Mouse (Mus musculus) granulocyte monocyte progenitor cell, adult 5-6 weeks (primary cell): ENCODE data around the gene Pole. TPM values are rescaled to one million over a fixed set of nuclear protein-coding genes. Genes with fewer than 3 reads are reported as not detected.
A peak's percentile ranks its signal among the peaks of the same experiment; 100 is the strongest.

ENCODE experiments used
- ATAC-seq: replicated peaks from 2 replicates; pipeline ENCODE4 v1.8.0; 2016; ENCODE audit warnings: mild to moderate bottlenecking, moderate TSS enrichment, inconsistent platforms; ENCODE audit not compliant: poor library complexity, severe bottlenecking
- total RNA-seq, 2 experiments: library from RNA; stranded (forward) in 1 of 2; stranded (reverse) in 1 of 2; fragments of 200-712, 200-1000 nt in 1 of 2; fragments of >200 nt in 1 of 2; fragmentation: Nextera tagmentation in 1 of 2; gene quantifications; 2 replicates each; pipeline ENCODE4 v1.2.3; 2014 to 2017

Gene Pole
- total RNA-seq (2014; fragmentation: Nextera tagmentation): 92.1 and 96.7 TPM in 2 replicates
- total RNA-seq (2017): 46.4 and 48.5 TPM in 2 replicates

GRCm38 (mm10) chr5:110285770-110286445 lies at the start of gene Pole, which contains the start of gene Pxmp2:
Gene Pole (plus strand): TSS chr5:110286306.
Gene Pxmp2 (minus strand): TSS chr5:110286186.
- ATAC-seq: peak; percentile 92

- ATAC-seq: no peak
Observed at GRCm38 (mm10) chr5:110244091-110244490, 42.0 kb upstream of the Pole start.

DNA sequence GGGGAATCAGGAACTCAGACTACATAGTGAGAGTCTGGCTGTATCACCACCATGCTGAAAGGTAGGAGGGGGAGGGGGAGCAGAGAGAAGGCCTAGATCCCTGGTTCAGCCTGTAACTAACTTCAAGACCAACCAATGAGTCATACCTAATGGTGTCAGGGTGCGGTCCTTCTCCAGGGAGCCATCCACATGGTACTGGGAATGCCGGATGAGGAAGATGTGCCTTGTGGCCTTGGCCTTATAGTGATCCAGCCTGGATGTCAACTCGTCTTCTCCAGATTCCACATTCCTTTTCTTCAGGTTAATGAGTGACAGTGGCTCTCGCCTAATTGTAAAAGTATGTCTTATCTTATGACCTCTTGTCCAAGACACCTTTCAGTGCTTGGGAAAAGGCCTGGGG lies 19.2 kb upstream of the Pole start:
- no peak for ATAC-seq

DNA sequence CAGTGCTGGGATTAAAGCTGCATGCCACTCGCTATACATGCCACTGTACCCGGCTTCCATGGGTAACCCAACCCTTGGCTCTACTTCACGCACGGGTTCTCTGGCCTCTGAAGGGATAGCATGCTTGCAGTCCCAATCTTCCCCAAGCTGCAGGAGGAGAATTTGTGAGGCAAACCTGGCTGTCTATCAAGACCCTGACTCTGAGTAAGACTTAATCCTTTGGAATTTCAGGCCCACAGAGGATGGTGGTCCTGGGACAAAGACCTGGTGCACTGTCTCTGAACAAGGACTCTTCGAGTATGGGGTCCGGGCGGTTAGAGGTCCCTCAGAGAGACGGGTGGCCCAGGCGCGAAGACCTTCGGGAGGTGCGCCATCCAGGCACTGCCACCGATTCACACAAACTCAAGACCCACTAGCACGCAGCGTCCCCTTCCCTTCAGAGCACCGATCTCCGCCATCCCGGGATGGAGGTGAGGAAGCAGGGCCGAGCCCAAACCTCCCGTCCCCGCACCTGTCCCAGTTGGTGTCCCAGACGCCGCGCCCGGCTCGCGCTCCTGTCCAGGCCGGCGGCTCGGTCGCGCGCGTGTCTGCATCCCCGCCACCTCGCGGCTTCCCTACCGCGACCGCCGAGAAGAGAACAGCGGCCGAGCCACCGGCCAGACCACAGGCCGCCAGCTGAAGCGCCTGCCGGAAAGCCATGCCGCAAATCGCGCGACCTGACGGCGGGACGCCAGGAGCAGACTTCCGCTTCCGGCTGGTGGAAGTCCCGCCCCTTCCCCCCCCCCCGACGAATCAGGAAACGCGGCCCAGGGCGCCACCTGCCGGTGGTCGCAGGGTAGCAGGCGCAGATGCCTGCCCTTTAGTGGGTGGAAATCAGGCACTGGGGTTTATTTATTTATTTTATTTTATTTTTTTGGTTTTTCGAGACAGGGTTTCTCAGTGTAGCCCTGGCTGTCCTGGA lies 16.7 kb upstream of the Pole start, which contains the start of gene Pgam5:
Gene Pgam5, minus strand, starts transcription at position 773 of the 961 bp plus-strand sequence.
- peak; percentile 92 for ATAC-seq

DNA sequence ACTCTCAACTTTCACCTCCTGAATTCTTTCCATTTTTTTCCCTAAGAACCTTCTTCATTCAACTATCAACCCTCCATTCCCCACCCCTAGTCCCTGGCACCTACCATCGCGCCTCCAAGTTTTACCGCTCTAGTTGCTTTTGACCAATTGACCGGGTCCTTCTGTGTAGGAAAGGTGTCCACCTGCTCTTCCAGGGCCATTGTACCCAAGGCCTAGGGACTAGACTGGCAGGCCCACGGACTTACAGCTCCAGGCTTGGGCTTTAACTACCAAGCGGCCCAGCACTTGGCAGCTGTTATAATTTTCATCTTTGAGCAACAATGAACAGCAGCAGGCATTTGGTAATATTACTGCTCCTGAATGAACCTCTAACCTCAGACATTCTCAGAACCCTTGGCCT lies 15.9 kb upstream of the Pole start:
- no peak for ATAC-seq

DNA sequence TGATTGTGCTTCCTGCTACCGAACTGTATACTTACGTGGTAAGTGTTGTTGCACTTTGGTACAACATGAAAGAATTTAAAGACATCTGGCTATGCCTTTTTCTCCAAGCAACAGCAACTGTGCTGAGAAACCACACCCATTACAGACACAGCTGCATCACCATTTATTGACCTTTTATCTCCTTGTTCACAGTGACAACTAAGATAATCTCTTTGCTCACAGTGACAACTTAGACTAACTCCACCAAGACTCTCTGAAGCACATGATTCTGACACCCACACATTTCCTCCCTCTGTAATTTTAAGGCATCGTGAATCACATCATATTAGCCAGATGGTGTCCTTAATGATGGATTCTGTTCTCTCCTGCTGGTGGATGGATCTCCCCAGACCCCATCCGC lies 12.0 kb upstream of the Pole start:
- ATAC-seq: no peak

DNA sequence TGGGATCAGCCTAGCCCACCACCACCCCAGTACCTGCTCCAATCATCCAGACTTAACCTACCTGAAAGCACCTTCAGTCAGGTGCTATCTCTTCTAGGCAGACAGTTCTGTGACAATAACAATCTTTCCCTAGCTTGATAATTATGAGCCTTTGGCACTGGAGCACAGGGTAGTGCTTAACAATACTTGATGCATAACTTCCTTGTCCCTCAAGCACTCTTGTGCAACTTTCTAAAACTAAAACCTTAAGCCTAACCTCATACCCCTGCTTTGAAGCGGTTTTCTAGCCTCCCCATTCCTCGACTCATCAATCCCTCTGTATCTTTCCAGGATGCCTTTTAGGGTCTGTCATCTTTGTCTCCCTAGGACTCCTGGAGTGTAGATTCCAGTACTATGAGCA lies 11.3 kb upstream of the Pole start:
- no peak for ATAC-seq

- ATAC-seq: no peak
Observed at GRCm38 (mm10) chr5:110276391-110276790, 9.7 kb upstream of the Pole start.

DNA sequence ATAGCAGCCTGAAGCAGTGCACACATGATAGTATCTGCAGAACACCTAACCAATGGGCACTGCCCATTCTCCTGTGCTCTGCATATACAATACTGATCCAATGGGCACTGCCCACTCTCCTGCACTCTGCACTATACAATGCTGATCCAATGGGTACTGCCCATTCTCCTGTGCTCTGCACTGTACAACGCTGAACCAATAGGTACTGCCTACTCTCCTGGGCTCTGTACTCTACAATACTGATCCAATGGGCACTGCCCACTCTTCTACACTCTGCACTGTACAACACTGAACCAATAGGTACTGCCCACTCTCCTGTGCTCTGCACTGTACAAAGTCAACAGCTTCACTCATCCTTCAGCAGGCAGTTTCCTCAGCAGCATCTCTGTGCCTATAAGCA lies 9.2 kb upstream of the Pole start:
- no peak for ATAC-seq

DNA sequence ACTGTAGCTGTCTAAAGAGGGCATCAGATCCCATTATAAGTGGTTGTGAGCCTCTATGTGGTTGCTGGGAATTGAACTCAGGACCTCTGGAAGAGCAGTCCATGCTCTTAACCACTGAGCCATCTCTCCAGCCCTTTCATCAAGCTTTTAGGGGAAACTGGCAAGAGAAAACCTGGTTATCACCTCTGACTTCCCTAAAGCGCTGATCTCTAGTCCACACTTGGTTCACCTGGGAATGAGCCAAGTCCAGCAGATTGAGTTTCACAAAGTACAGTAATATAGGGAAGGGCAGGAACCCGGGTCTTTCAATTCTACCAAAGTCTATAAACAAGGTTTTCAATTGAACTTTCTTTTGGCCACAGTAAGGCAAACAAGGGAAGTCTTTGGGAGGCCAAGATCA lies 4.1 kb upstream of the Pole start:
- ATAC-seq: no peak

- ATAC-seq: peak; percentile 58
Observed at GRCm38 (mm10) chr5:110284536-110284935, 1.6 kb upstream of the Pole start.

- ATAC-seq: no peak
Observed at GRCm38 (mm10) chr5:110285156-110285555, 950 bp upstream of the Pole start.

DNA sequence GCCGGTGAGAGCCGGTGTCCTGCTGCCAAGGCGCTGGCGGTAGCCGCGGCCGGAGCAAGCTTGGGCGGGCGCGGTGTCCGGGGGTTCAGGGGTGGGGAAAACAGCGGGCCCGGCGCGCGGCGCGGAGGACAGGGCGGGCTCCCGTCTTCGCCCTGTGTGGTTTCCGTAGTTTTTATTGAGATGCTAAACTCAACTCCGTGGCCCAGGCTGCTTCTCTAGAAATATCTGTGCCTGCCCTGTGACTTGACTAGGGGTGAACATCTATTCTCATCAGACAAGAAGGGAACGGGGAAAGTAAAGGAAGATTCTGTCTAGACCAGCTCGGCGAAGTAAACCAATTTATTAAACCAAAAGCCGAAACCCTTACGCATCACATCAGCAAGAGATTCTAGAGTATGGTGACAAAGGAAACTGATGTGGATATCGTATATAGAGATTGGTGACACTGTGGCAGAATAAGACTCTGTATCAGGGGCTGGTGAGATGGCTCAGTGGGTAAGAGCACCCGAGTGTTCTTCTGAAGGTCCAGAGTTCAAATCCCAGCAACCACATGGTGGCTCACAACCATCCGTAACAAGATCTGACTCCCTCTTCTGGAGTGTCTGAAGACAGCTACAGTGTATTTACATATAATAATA lies 459 bp downstream of the Pole start:
- ATAC-seq: no peak

- ATAC-seq: no peak
Observed at GRCm38 (mm10) chr5:110287084-110287475, 974 bp downstream of the Pole start.

GRCm38 (mm10) chr5:110291649-110292048 lies 5.5 kb downstream of the Pole start:
- no peak for ATAC-seq

- no peak for ATAC-seq
Observed at GRCm38 (mm10) chr5:110296637-110297036, 10.5 kb downstream of the Pole start.

DNA sequence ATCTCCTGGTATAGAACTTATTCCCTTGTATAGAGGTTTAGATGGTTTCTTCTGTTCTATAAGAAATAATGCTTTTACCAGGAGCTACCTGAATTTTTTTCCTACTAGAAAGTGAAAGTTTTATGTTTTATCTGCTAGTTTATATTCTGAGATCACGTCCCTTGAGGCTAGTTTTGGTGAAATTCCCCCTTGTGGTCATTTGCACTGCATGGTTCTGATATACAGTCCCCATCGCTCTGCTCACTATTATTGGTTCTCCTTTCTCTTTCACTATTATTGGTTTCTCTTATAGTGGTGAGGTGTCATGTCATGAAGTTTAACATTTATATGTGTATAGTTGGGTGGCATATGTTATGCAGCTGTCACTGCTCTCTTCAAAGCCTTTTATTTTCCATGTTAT lies 14.5 kb downstream of the Pole start:
- ATAC-seq: no peak

DNA sequence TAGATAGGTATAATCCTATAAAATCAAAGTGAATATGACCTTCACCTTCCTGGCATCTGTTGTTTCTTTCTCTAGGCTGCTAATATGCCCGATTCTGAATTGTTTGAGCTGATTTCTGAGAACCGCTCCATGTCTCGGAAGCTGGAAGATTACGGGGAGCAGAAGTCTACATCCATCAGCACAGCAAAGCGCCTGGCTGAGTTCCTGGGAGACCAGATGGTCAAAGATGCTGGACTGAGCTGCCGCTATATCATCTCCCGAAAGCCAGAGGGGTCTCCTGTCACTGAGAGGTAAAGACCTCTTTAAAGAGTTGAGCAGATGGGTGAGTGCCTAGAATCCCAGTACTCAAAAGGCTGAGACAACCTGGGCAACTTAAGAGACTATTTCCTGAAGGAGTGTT lies 22.8 kb downstream of the Pole start:
- no peak for ATAC-seq

GRCm38 (mm10) chr5:110313127-110313526 lies 27.0 kb downstream of the Pole start:
- ATAC-seq: no peak

GRCm38 (mm10) chr5:110330508-110330907 lies 44.4 kb downstream of the Pole start:
- ATAC-seq: peak; percentile 62

DNA sequence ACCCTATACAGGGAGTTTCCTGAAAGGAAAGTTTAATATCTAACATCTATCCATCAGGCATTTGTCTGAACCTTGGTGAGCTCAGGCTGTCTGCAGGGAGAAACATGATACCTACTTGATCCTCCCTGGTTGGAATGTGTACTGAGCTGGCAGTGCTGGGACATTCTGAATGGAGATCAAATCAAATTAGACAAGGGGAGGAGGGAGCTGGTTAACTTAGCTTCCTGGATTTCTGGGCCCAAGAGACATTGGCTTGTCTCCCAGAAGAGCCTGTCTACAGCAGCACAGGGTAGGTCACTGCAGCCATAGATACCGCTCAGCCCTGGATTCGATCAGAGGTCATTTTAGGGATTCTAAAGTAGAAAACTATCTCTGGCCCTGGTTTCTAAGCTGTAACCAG lies 52.7 kb downstream of the Pole start:
- ATAC-seq: no peak
